Mouse (Mus musculus): Measurements from ENCODE around the gene Olfr165. TPM values are rescaled to one million over a fixed set of nuclear protein-coding genes. Genes with fewer than 3 reads are reported as not detected.
"Not testable (repeated sequence)": the region's sequence is repeated elsewhere in the genome, so short reads cannot be mapped to it uniquely, and the experiment has no call there.

The Olfr165 gene
- not detected in 2 replicates for polyA plus RNA-seq (2014; fragmentation: Nextera tagmentation; extraction: Ambion mirVana)

DNA sequence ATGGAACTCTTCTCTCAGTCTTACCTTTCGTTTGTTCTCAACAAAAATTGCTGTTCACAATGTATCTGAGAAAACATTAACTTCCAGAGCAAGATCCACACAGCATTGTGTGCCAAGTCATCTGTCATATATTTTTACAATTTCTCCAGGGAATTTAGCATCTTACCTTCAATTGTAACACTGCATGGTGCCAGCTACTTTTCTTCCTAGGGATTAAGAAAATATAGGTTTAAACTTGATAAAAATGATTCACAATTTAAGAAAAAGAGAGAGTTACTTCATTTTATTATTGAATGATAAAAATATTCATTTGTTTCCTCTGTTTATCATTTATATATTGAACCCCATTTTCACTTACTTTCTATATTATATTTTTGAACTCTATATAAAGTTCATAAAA is at the start of gene Olfr165:
TSS of gene Olfr165 (minus strand) at position 101 of the 400 bp plus-strand sequence.
- Histone ChIP-seq H3K9ac (replicated peaks; ENCODE audit: low read depth, low read length) (no peak within 1 kb of the TSS), H3K36me3 (ENCODE audit: control insufficient read depth, insufficient read depth, low read length) (no peaks in the 10 kb centered on the region), H3K27me3 (ENCODE audit: control insufficient read depth, insufficient read depth, low read length) (no peaks in the 10 kb centered on the region), H3K27ac (ENCODE audit: low read length) (no peak within 1 kb of the TSS), H3K4me2 (replicated peaks; ENCODE audit: low read depth, low read length) (no peak within 1 kb of the TSS), H3K4me1 (ENCODE audit: control insufficient read depth, insufficient read depth, low read length) (no peaks in the 10 kb centered on the region), H3K9me3 (ENCODE audit: control insufficient read depth, low read depth, low read length) (no peaks in the 10 kb centered on the region), H3K4me3 (ENCODE audit: low read depth, low read length) (no peak within 1 kb of the TSS)
- no peak for ATAC-seq (ENCODE audit: insufficient number of reproducible peaks, insufficient read depth, low FRiP score, low read depth)
- 60% methylated on average over 1 of the region's 1 CpGs for WGBS

DNA sequence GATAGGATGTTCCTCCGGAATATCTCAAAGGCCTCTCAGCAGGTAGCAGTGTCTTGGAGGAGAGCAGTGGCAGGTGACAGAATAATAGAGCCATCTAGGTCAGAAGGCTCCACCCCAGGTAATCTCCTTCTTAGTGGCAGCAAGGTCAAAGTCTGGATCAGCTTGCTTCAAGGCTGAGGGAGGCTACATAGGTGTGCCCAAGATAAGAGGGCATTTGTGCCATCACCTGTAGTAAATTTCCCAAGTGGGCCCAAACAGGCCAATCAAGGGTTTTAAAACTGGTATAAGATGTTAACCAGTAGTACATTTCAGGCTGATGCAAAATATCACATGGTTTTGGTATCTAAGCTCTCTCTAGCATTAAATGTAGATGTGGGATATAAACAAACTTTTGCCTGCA is 41.4 kb upstream of the Olfr165 start:
- Histone ChIP-seq H3K27ac (ENCODE audit: low read length) (no peak overlapping the region), H3K9me3 (ENCODE audit: control insufficient read depth, low read depth, low read length) (no peaks in the 10 kb centered on the region), H3K9ac (replicated peaks; ENCODE audit: low read depth, low read length) (no peak overlapping the region), H3K4me2 (replicated peaks; ENCODE audit: low read depth, low read length) (no peak overlapping the region), H3K36me3 (ENCODE audit: control insufficient read depth, insufficient read depth, low read length) (no peaks in the 10 kb centered on the region), H3K27me3 (ENCODE audit: control insufficient read depth, insufficient read depth, low read length) (no peaks in the 10 kb centered on the region), H3K4me1 (ENCODE audit: control insufficient read depth, insufficient read depth, low read length) (no peaks in the 10 kb centered on the region), H3K4me3 (ENCODE audit: low read depth, low read length) (no peak overlapping the region)
- WGBS = 100% methylated on average over 1 of the region's 1 CpGs
- ATAC-seq (ENCODE audit: insufficient number of reproducible peaks, insufficient read depth, low FRiP score, low read depth) = no peak

DNA sequence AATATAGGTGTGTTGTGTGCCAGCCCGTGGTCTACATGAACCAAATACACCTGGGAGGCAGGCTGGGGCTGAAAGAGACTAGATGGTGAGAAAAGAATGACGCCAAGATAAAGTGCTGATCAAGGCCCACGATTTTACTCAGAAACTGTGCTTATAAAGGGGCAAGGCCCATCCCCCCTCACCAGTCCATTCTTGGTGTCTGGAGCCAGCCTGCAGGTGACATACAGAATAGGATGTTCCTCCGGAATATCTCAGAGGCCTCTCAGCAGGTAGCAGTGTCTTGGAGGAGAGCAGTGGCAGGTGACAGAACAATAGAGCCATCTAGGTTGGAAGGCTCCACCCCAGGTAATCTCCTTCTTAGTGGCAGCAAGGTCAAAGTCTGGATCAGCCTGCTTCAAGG is 35.8 kb upstream of the Olfr165 start:
- not testable (repeated sequence) for H3K9me3 ChIP-seq (ENCODE audit: control insufficient read depth, low read depth, low read length); H3K36me3 ChIP-seq (ENCODE audit: control insufficient read depth, insufficient read depth, low read length); H3K9ac ChIP-seq (replicated peaks; ENCODE audit: low read depth, low read length); H3K27me3 ChIP-seq (ENCODE audit: control insufficient read depth, insufficient read depth, low read length); H3K27ac ChIP-seq (ENCODE audit: low read length); H3K4me3 ChIP-seq (ENCODE audit: low read depth, low read length); ATAC-seq (ENCODE audit: insufficient number of reproducible peaks, insufficient read depth, low FRiP score, low read depth); H3K4me2 ChIP-seq (replicated peaks; ENCODE audit: low read depth, low read length); H3K4me1 ChIP-seq (ENCODE audit: control insufficient read depth, insufficient read depth, low read length)
- WGBS = 76% methylated on average over 4 of the region's 4 CpGs

DNA sequence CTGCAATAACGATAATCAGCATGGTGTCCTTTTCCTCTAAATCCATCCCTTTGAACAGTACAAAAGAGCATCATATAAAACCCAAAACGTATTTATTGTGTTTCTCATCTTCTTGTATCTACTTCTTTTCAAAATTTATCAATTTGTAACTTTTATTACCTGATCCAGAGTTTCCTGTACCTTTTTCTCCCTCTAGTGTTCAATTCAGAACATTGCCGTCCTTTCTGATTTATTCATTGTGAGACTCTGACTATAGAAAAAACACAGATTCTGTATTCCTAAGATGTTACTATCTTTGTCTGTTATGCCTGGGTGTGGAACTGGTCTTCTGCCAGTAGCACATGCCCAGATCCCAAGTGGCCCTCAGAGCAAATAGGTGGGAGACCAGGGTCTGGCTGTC is 35.0 kb downstream of the Olfr165 start:
- Histone ChIP-seq H3K27ac (ENCODE audit: low read length) (no peak overlapping the region), H3K27me3 (ENCODE audit: control insufficient read depth, insufficient read depth, low read length) (no peaks in the 10 kb centered on the region), H3K36me3 (ENCODE audit: control insufficient read depth, insufficient read depth, low read length) (no peaks in the 10 kb centered on the region), H3K9ac (replicated peaks; ENCODE audit: low read depth, low read length) (no peak overlapping the region), H3K4me2 (replicated peaks; ENCODE audit: low read depth, low read length) (no peak overlapping the region), H3K9me3 (ENCODE audit: control insufficient read depth, low read depth, low read length) (no peaks in the 10 kb centered on the region), H3K4me1 (ENCODE audit: control insufficient read depth, insufficient read depth, low read length) (no peaks in the 10 kb centered on the region), H3K4me3 (ENCODE audit: low read depth, low read length) (no peak overlapping the region)
- WGBS = 62% methylated on average over 3 of the region's 3 CpGs
- no peak for ATAC-seq (ENCODE audit: insufficient number of reproducible peaks, insufficient read depth, low FRiP score, low read depth)

Other genes starting within 250 kb of the Olfr165 start
- gene Olfr164, start 109.1 kb downstream of the Olfr165 start, polyA plus RNA-seq (2014; fragmentation: Nextera tagmentation; extraction: Ambion mirVana) = not detected in 2 replicates
- not detected in 2 replicates for gene Olfr166, start 60.6 kb upstream of the Olfr165 start, polyA plus RNA-seq (2014; fragmentation: Nextera tagmentation; extraction: Ambion mirVana)
- gene Olfr167, start 99.1 kb upstream of the Olfr165 start, polyA plus RNA-seq (2014; fragmentation: Nextera tagmentation; extraction: Ambion mirVana) = not detected in 2 replicates
- gene Olfr168, start 112.4 kb upstream of the Olfr165 start, polyA plus RNA-seq (2014; fragmentation: Nextera tagmentation; extraction: Ambion mirVana) = not detected in 2 replicates
- not detected in 2 replicates for gene Olfr169, start 148.7 kb upstream of the Olfr165 start, polyA plus RNA-seq (2014; fragmentation: Nextera tagmentation; extraction: Ambion mirVana)
- gene Olfr170, start 188.7 kb upstream of the Olfr165 start, polyA plus RNA-seq (2014; fragmentation: Nextera tagmentation; extraction: Ambion mirVana) = not detected in 2 replicates
- gene Olfr171, start 206.8 kb upstream of the Olfr165 start, polyA plus RNA-seq (2014; fragmentation: Nextera tagmentation; extraction: Ambion mirVana) = not detected in 2 replicates

Measured in stomach, embryonic 14.5 days (tissue).